Mouse (Mus musculus): ENCODE results near the gene Ankrd44. TPM values are rescaled to one million over a fixed set of nuclear protein-coding genes. Genes with fewer than 3 reads are reported as not detected.

Gene Ankrd44
- polyA plus RNA-seq, 1 experiment, result 4.6 TPM

- Histone ChIP-seq H3K4me3 (no peak overlapping the region), H3K36me3 (ENCODE audit: control insufficient read depth, insufficient read depth) (no peaks in the 10 kb centered on the region), H3K27me3 (ENCODE audit: control insufficient read depth, insufficient read depth, insufficient read length) (no peaks in the 10 kb centered on the region), H3K79me2 (ENCODE audit: control insufficient read depth, insufficient read depth) (no peaks in the 10 kb centered on the region), H3K4me2 (ENCODE audit: low read depth) (peak overlapping the region; percentile 20), H3ac (ENCODE audit: control insufficient read depth, insufficient read length) (no peak overlapping the region)
- TF ChIP-seq CEBPB (IDR thresholded peaks at IDR 0.05; ENCODE audit: insufficient read depth, poor library complexity, severe bottlenecking) (no peak), TCF3 (IDR thresholded peaks at IDR 0.05; ENCODE audit: insufficient read length, low read depth) (no peak), TCF12 (IDR thresholded peaks at IDR 0.05; ENCODE audit: insufficient read depth, poor library complexity, severe bottlenecking) (no peak), POLR2A (IDR thresholded peaks at IDR 0.05; ENCODE audit: insufficient read length, low read depth) (no peak), REST (IDR thresholded peaks at IDR 0.05; ENCODE audit: insufficient read depth, insufficient read length) (no peak), USF1 (IDR thresholded peaks at IDR 0.05; ENCODE audit: low read depth) (no peak)
Observed at GRCm38 (mm10) chr1:54710550-54710949, 215.6 kb downstream of the Ankrd44 start.

GRCm38 (mm10) chr1:54707888-54708565, 218.2 kb downstream of the Ankrd44 start:
- no peak overlapping the region for H3K4me2 ChIP-seq (ENCODE audit: low read depth)
- no peak overlapping the region for H3K4me3 ChIP-seq
- H3K36me3 ChIP-seq (ENCODE audit: control insufficient read depth, insufficient read depth), result no peaks in the 10 kb centered on the region
- H3K27me3 ChIP-seq (ENCODE audit: control insufficient read depth, insufficient read depth, insufficient read length), result no peaks in the 10 kb centered on the region
- no peaks in the 10 kb centered on the region for H3K79me2 ChIP-seq (ENCODE audit: control insufficient read depth, insufficient read depth)
- no peak for TF ChIP-seq TCF3 (IDR thresholded peaks at IDR 0.05; ENCODE audit: insufficient read length, low read depth)
- TF ChIP-seq MAX (IDR thresholded peaks at IDR 0.05; ENCODE audit: low read depth), result no peak
- no peak for TF ChIP-seq REST (IDR thresholded peaks at IDR 0.05; ENCODE audit: insufficient read depth, insufficient read length)
- no peak for TF ChIP-seq CEBPB (IDR thresholded peaks at IDR 0.05; ENCODE audit: insufficient read depth, poor library complexity, severe bottlenecking)
- no peak for TF ChIP-seq POLR2A (IDR thresholded peaks at IDR 0.05; ENCODE audit: insufficient read length, low read depth)
- TF ChIP-seq POLR2AphosphoS2 (IDR thresholded peaks at IDR 0.05; ENCODE audit: insufficient read length, low read depth), result no peak
- no peak for TF ChIP-seq MYOG (IDR thresholded peaks at IDR 0.05; ENCODE audit: control insufficient read depth in 1 of 3, insufficient read depth in 1 of 3, insufficient read length in 2 of 3, low read depth in 2 of 3)
- no peak for TF ChIP-seq USF1 (IDR thresholded peaks at IDR 0.05; ENCODE audit: low read depth)
- TF ChIP-seq MYOD1 (IDR thresholded peaks at IDR 0.05; ENCODE audit: control insufficient read depth in 1 of 3, insufficient read length in 2 of 3, low read depth in 2 of 3), result no peak
- TF ChIP-seq E2F4 (IDR thresholded peaks at IDR 0.05; ENCODE audit: insufficient read depth), result no peak
- no peak overlapping the region for H3ac ChIP-seq (ENCODE audit: control insufficient read depth, insufficient read length)

- H3K36me3 ChIP-seq (ENCODE audit: control insufficient read depth, insufficient read depth), result no peaks in the 10 kb centered on the region
- no peak overlapping the region for H3K4me2 ChIP-seq (ENCODE audit: low read depth)
- H3ac ChIP-seq (ENCODE audit: control insufficient read depth, insufficient read length), result no peak overlapping the region
- no peaks in the 10 kb centered on the region for H3K27me3 ChIP-seq (ENCODE audit: control insufficient read depth, insufficient read depth, insufficient read length)
- no peak for TF ChIP-seq SRF (IDR thresholded peaks at IDR 0.05; ENCODE audit: control insufficient read depth, insufficient read length, low read depth)
- no peak for TF ChIP-seq POLR2AphosphoS2 (IDR thresholded peaks at IDR 0.05; ENCODE audit: insufficient read length, low read depth)
- no peak for TF ChIP-seq MAX (IDR thresholded peaks at IDR 0.05; ENCODE audit: low read depth)
- TF ChIP-seq TCF12 (IDR thresholded peaks at IDR 0.05; ENCODE audit: insufficient read depth, poor library complexity, severe bottlenecking), result no peak
- no peak for TF ChIP-seq POLR2A (IDR thresholded peaks at IDR 0.05; ENCODE audit: insufficient read length, low read depth)
- no peak for TF ChIP-seq MYOG (IDR thresholded peaks at IDR 0.05; ENCODE audit: control insufficient read depth in 1 of 3, insufficient read depth in 1 of 3, insufficient read length in 2 of 3, low read depth in 2 of 3)
- no peak for TF ChIP-seq MYOD1 (IDR thresholded peaks at IDR 0.05; ENCODE audit: control insufficient read depth in 1 of 3, insufficient read length in 2 of 3, low read depth in 2 of 3)
- no peak for TF ChIP-seq USF1 (IDR thresholded peaks at IDR 0.05; ENCODE audit: low read depth)
- H3K4me3 ChIP-seq, result no peak overlapping the region
- H3K79me2 ChIP-seq (ENCODE audit: control insufficient read depth, insufficient read depth), result no peaks in the 10 kb centered on the region
Observed at GRCm38 (mm10) chr1:54707036-54707887, 218.9 kb downstream of the Ankrd44 start.

- H3ac ChIP-seq (ENCODE audit: control insufficient read depth, insufficient read length), result no peak overlapping the region
- no peaks in the 10 kb centered on the region for H3K27me3 ChIP-seq (ENCODE audit: control insufficient read depth, insufficient read depth, insufficient read length)
- H3K79me2 ChIP-seq (ENCODE audit: control insufficient read depth, insufficient read depth), result no peaks in the 10 kb centered on the region
- TF ChIP-seq REST (IDR thresholded peaks at IDR 0.05; ENCODE audit: insufficient read depth, insufficient read length), result no peak
- no peak for TF ChIP-seq TCF3 (IDR thresholded peaks at IDR 0.05; ENCODE audit: insufficient read length, low read depth)
- no peak for TF ChIP-seq POLR2AphosphoS2 (IDR thresholded peaks at IDR 0.05; ENCODE audit: insufficient read length, low read depth)
- TF ChIP-seq E2F4 (IDR thresholded peaks at IDR 0.05; ENCODE audit: insufficient read depth), result no peak
- no peak for TF ChIP-seq POLR2A (IDR thresholded peaks at IDR 0.05; ENCODE audit: insufficient read length, low read depth)
- TF ChIP-seq SRF (IDR thresholded peaks at IDR 0.05; ENCODE audit: control insufficient read depth, insufficient read length, low read depth), result no peak
- TF ChIP-seq TCF12 (IDR thresholded peaks at IDR 0.05; ENCODE audit: insufficient read depth, poor library complexity, severe bottlenecking), result no peak
- no peak overlapping the region for H3K4me2 ChIP-seq (ENCODE audit: low read depth)
- H3K4me3 ChIP-seq, result no peak overlapping the region
- no peaks in the 10 kb centered on the region for H3K36me3 ChIP-seq (ENCODE audit: control insufficient read depth, insufficient read depth)
Observed at GRCm38 (mm10) chr1:54706621-54707020, 219.6 kb downstream of the Ankrd44 start.

GRCm38 (mm10) chr1:54703466-54703865, 222.7 kb downstream of the Ankrd44 start:
- H3ac ChIP-seq (ENCODE audit: control insufficient read depth, insufficient read length), result no peak overlapping the region
- TF ChIP-seq POLR2A (IDR thresholded peaks at IDR 0.05; ENCODE audit: insufficient read length, low read depth) (no peak), POLR2AphosphoS2 (IDR thresholded peaks at IDR 0.05; ENCODE audit: insufficient read length, low read depth) (no peak), SRF (IDR thresholded peaks at IDR 0.05; ENCODE audit: control insufficient read depth, insufficient read length, low read depth) (no peak), TCF3 (IDR thresholded peaks at IDR 0.05; ENCODE audit: insufficient read length, low read depth) (no peak), CEBPB (IDR thresholded peaks at IDR 0.05; ENCODE audit: insufficient read depth, poor library complexity, severe bottlenecking) (no peak)
- H3K79me2 ChIP-seq (ENCODE audit: control insufficient read depth, insufficient read depth), result no peaks in the 10 kb centered on the region
- no peaks in the 10 kb centered on the region for H3K36me3 ChIP-seq (ENCODE audit: control insufficient read depth, insufficient read depth)
- H3K4me2 ChIP-seq (ENCODE audit: low read depth), result no peak overlapping the region
- H3K4me3 ChIP-seq, result no peak overlapping the region
- no peaks in the 10 kb centered on the region for H3K27me3 ChIP-seq (ENCODE audit: control insufficient read depth, insufficient read depth, insufficient read length)

All from myocyte (in vitro differentiated cells).